Mouse (Mus musculus): ENCODE data around the gene Cd40lg. TPM values are rescaled to one million over a fixed set of nuclear protein-coding genes. Genes with fewer than 3 reads are reported as not detected.

Cd40lg gene
- not detected in 2 replicates for polyA plus RNA-seq (2014; fragmentation: Nextera tagmentation; extraction: Ambion mirVana)

GRCm38 (mm10) chrX:57211876-57212275 lies at the start of gene Cd40lg:
Cd40lg (plus strand) TSS chrX:57212143.
- DNase-seq (ENCODE audit: low spot score) (no peak), ATAC-seq (ENCODE audit: low read depth) (no peak)
- no peak within 1 kb of the TSS for H3K27ac ChIP-seq (replicated peaks; ENCODE audit: low read depth, low read length)
- no peak within 1 kb of the TSS for H3K4me2 ChIP-seq (ENCODE audit: low read depth, low read length)
- no peaks in the 10 kb centered on the region for H3K9me3 ChIP-seq (ENCODE audit: control insufficient read depth, low read length)
- WGBS, result 91% methylated on average over 9 of the region's 9 CpGs
- H3K36me3 ChIP-seq (ENCODE audit: control insufficient read depth, insufficient read depth, low read length), result no peaks in the 10 kb centered on the region
- no peaks in the 10 kb centered on the region for H3K4me1 ChIP-seq (ENCODE audit: control insufficient read depth, insufficient read depth, low read length)
- no peaks in the 10 kb centered on the region for H3K27me3 ChIP-seq (replicated peaks; ENCODE audit: control insufficient read depth, insufficient read depth, low read length)
- no peak within 1 kb of the TSS for H3K4me3 ChIP-seq (ENCODE audit: low read depth, low read length)
- no peak within 1 kb of the TSS for H3K9ac ChIP-seq (ENCODE audit: low read depth, low read length)

- WGBS, result 60% methylated on average over 1 of the region's 1 CpGs
- no peak overlapping the region for H3K4me2 ChIP-seq (ENCODE audit: low read depth, low read length)
- no peaks in the 10 kb centered on the region for H3K9me3 ChIP-seq (ENCODE audit: control insufficient read depth, low read length)
- H3K4me1 ChIP-seq (ENCODE audit: control insufficient read depth, insufficient read depth, low read length), result no peaks in the 10 kb centered on the region
- DNase-seq (ENCODE audit: low spot score) (no peak), ATAC-seq (ENCODE audit: low read depth) (no peak)
- no peak overlapping the region for H3K9ac ChIP-seq (ENCODE audit: low read depth, low read length)
- H3K27ac ChIP-seq (replicated peaks; ENCODE audit: low read depth, low read length), result no peak overlapping the region
- H3K36me3 ChIP-seq (ENCODE audit: control insufficient read depth, insufficient read depth, low read length), result no peaks in the 10 kb centered on the region
- no peaks in the 10 kb centered on the region for H3K27me3 ChIP-seq (replicated peaks; ENCODE audit: control insufficient read depth, insufficient read depth, low read length)
- H3K4me3 ChIP-seq (ENCODE audit: low read depth, low read length), result no peak overlapping the region
Measured at GRCm38 (mm10) chrX:57166549-57166948, 45.4 kb upstream of the Cd40lg start.

GRCm38 (mm10) chrX:57171269-57171668 lies 40.7 kb upstream of the Cd40lg start:
- Histone ChIP-seq H3K27me3 (replicated peaks; ENCODE audit: control insufficient read depth, insufficient read depth, low read length) (no peaks in the 10 kb centered on the region), H3K36me3 (ENCODE audit: control insufficient read depth, insufficient read depth, low read length) (no peaks in the 10 kb centered on the region), H3K9me3 (ENCODE audit: control insufficient read depth, low read length) (no peaks in the 10 kb centered on the region), H3K27ac (replicated peaks; ENCODE audit: low read depth, low read length) (no peak overlapping the region), H3K4me3 (ENCODE audit: low read depth, low read length) (no peak overlapping the region), H3K4me2 (ENCODE audit: low read depth, low read length) (no peak overlapping the region), H3K4me1 (ENCODE audit: control insufficient read depth, insufficient read depth, low read length) (no peaks in the 10 kb centered on the region), H3K9ac (ENCODE audit: low read depth, low read length) (no peak overlapping the region)
- ATAC-seq (ENCODE audit: low read depth) (no peak), DNase-seq (ENCODE audit: low spot score) (no peak)

DNA sequence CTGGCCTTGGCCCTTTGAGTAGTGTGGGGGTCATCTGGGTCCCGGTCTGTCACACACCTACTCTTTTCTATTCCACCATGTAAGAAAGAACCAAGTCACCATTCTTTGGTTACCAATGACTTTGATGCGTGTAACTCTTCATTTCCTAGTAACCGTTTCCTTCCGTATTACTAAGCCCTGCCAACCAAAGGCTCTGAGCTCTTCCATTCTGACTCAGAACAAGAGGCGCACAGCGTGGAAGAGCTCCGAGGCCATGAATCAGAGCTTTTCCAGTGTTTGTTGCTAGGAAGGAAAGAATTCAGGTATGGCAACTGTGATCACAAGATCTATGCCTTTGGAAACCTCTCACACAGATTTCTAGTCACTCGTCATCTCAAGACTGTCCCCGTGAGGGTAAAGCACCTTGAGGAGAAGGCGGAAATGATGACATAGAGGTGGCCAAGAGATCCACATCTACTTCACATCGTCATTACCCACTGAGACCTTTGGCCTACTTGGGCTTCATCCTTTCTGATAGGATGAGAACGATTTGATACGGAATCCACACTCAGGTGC lies 34.6 kb upstream of the Cd40lg start:
- Histone ChIP-seq H3K27me3 (replicated peaks; ENCODE audit: control insufficient read depth, insufficient read depth, low read length) (no peaks in the 10 kb centered on the region), H3K4me2 (ENCODE audit: low read depth, low read length) (no peak overlapping the region), H3K9me3 (ENCODE audit: control insufficient read depth, low read length) (no peaks in the 10 kb centered on the region), H3K4me3 (ENCODE audit: low read depth, low read length) (no peak overlapping the region), H3K4me1 (ENCODE audit: control insufficient read depth, insufficient read depth, low read length) (no peaks in the 10 kb centered on the region), H3K9ac (ENCODE audit: low read depth, low read length) (no peak overlapping the region), H3K27ac (replicated peaks; ENCODE audit: low read depth, low read length) (no peak overlapping the region), H3K36me3 (ENCODE audit: control insufficient read depth, insufficient read depth, low read length) (no peaks in the 10 kb centered on the region)
- DNase-seq (ENCODE audit: low spot score) (no peak), ATAC-seq (ENCODE audit: low read depth) (no peak)
- 91% methylated on average over 13 of the region's 13 CpGs for WGBS

- ATAC-seq (ENCODE audit: low read depth) (no peak), DNase-seq (ENCODE audit: low spot score) (no peak)
- Histone ChIP-seq H3K9me3 (ENCODE audit: control insufficient read depth, low read length) (no peaks in the 10 kb centered on the region), H3K27ac (replicated peaks; ENCODE audit: low read depth, low read length) (no peak overlapping the region), H3K9ac (ENCODE audit: low read depth, low read length) (no peak overlapping the region), H3K4me1 (ENCODE audit: control insufficient read depth, insufficient read depth, low read length) (no peaks in the 10 kb centered on the region), H3K36me3 (ENCODE audit: control insufficient read depth, insufficient read depth, low read length) (no peaks in the 10 kb centered on the region), H3K4me3 (ENCODE audit: low read depth, low read length) (no peak overlapping the region), H3K27me3 (replicated peaks; ENCODE audit: control insufficient read depth, insufficient read depth, low read length) (no peaks in the 10 kb centered on the region), H3K4me2 (ENCODE audit: low read depth, low read length) (no peak overlapping the region)
- WGBS, result 80% methylated on average over 2 of the region's 2 CpGs
Measured at GRCm38 (mm10) chrX:57182470-57182869, 29.5 kb upstream of the Cd40lg start.

DNA sequence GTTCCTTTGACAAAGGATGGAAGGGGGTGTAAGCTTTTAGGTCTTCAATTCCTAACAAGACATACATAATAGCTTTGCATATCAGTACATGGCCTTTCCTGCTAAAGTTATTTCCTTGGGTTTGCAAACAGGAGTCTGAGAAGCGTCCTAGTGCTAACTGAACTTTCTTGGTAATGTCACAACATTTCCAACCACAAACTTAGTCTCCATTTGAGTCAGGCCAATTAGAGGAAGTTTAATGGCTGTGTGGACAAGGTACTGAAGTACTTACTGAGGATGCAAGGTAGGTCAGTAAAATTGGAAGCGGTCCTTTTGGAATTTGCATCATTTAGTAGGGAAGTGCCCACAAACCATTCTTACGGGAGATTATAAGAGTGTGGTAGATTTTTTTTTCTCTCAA lies 28.6 kb upstream of the Cd40lg start:
- DNase-seq (ENCODE audit: low spot score) (no peak), ATAC-seq (ENCODE audit: low read depth) (no peak)
- H3K9ac ChIP-seq (ENCODE audit: low read depth, low read length), result no peak overlapping the region
- H3K27me3 ChIP-seq (replicated peaks; ENCODE audit: control insufficient read depth, insufficient read depth, low read length), result no peaks in the 10 kb centered on the region
- H3K36me3 ChIP-seq (ENCODE audit: control insufficient read depth, insufficient read depth, low read length), result no peaks in the 10 kb centered on the region
- no peaks in the 10 kb centered on the region for H3K9me3 ChIP-seq (ENCODE audit: control insufficient read depth, low read length)
- no peak overlapping the region for H3K27ac ChIP-seq (replicated peaks; ENCODE audit: low read depth, low read length)
- no peak overlapping the region for H3K4me3 ChIP-seq (ENCODE audit: low read depth, low read length)
- no peak overlapping the region for H3K4me2 ChIP-seq (ENCODE audit: low read depth, low read length)
- H3K4me1 ChIP-seq (ENCODE audit: control insufficient read depth, insufficient read depth, low read length), result no peaks in the 10 kb centered on the region
- 90% methylated on average over 3 of the region's 3 CpGs for WGBS

DNA sequence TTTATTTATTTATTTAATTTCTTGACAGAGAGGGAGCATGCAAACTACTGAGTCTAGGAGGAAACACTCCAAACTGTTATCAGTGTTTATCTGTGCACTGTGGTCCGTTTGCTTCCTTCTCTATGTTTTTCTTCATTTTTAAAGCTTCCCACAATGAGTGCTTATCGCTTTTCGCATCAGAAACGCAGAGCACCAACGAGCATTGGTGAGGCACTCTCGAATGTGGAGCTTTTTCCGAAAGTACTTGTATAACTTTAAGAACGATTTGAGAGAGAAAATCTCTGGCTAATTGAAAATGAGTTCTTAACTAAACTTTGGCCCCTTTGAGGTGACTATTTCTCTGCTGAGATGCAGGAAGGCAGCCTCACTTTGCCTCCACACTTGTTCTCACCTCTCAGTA lies 24.6 kb upstream of the Cd40lg start:
- Histone ChIP-seq H3K4me1 (ENCODE audit: control insufficient read depth, insufficient read depth, low read length) (no peaks in the 10 kb centered on the region), H3K4me3 (ENCODE audit: low read depth, low read length) (no peak overlapping the region), H3K9ac (ENCODE audit: low read depth, low read length) (no peak overlapping the region), H3K27ac (replicated peaks; ENCODE audit: low read depth, low read length) (no peak overlapping the region), H3K27me3 (replicated peaks; ENCODE audit: control insufficient read depth, insufficient read depth, low read length) (no peaks in the 10 kb centered on the region), H3K4me2 (ENCODE audit: low read depth, low read length) (no peak overlapping the region), H3K9me3 (ENCODE audit: control insufficient read depth, low read length) (no peaks in the 10 kb centered on the region), H3K36me3 (ENCODE audit: control insufficient read depth, insufficient read depth, low read length) (no peaks in the 10 kb centered on the region)
- ATAC-seq (ENCODE audit: low read depth) (no peak), DNase-seq (ENCODE audit: low spot score) (no peak)
- 81% methylated on average over 8 of the region's 8 CpGs for WGBS

- H3K4me1 ChIP-seq (ENCODE audit: control insufficient read depth, insufficient read depth, low read length), result no peaks in the 10 kb centered on the region
- no peaks in the 10 kb centered on the region for H3K27me3 ChIP-seq (replicated peaks; ENCODE audit: control insufficient read depth, insufficient read depth, low read length)
- no peaks in the 10 kb centered on the region for H3K9me3 ChIP-seq (ENCODE audit: control insufficient read depth, low read length)
- no peaks in the 10 kb centered on the region for H3K36me3 ChIP-seq (ENCODE audit: control insufficient read depth, insufficient read depth, low read length)
- ATAC-seq (ENCODE audit: low read depth) (no peak), DNase-seq (ENCODE audit: low spot score) (no peak)
- no peak overlapping the region for H3K4me2 ChIP-seq (ENCODE audit: low read depth, low read length)
- no peak overlapping the region for H3K4me3 ChIP-seq (ENCODE audit: low read depth, low read length)
- WGBS, result 74% methylated on average over 5 of the region's 5 CpGs
- no peak overlapping the region for H3K9ac ChIP-seq (ENCODE audit: low read depth, low read length)
- no peak overlapping the region for H3K27ac ChIP-seq (replicated peaks; ENCODE audit: low read depth, low read length)
Measured at GRCm38 (mm10) chrX:57189335-57189734, 22.6 kb upstream of the Cd40lg start.

DNA sequence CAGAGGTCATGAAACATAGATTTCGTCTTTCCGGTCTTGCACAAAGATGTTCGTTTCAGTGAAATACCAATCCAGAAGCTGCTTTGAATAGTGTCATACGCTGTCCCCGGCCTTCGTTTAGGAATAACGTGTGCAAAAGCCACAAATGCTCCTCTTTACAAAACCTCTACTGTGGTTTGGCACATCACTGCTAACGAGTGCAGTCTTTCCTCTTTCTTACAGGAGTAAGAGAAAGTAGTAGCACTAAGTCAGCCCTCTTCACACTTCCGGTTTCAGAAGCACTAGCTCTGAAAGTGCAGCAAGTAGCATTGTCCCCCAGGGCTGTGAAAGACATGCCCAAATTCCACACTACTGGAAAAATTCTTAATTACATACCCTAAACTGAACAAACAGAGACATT lies 15.6 kb upstream of the Cd40lg start:
- no peaks in the 10 kb centered on the region for H3K36me3 ChIP-seq (ENCODE audit: control insufficient read depth, insufficient read depth, low read length)
- no peaks in the 10 kb centered on the region for H3K9me3 ChIP-seq (ENCODE audit: control insufficient read depth, low read length)
- WGBS, result 82% methylated on average over 9 of the region's 9 CpGs
- no peak for ATAC-seq (ENCODE audit: low read depth)
- no peak for DNase-seq (ENCODE audit: low spot score)
- H3K27ac ChIP-seq (replicated peaks; ENCODE audit: low read depth, low read length), result no peak overlapping the region
- no peak overlapping the region for H3K9ac ChIP-seq (ENCODE audit: low read depth, low read length)
- H3K27me3 ChIP-seq (replicated peaks; ENCODE audit: control insufficient read depth, insufficient read depth, low read length), result no peaks in the 10 kb centered on the region
- H3K4me3 ChIP-seq (ENCODE audit: low read depth, low read length), result no peak overlapping the region
- no peaks in the 10 kb centered on the region for H3K4me1 ChIP-seq (ENCODE audit: control insufficient read depth, insufficient read depth, low read length)
- H3K4me2 ChIP-seq (ENCODE audit: low read depth, low read length), result no peak overlapping the region

Data from embryonic facial prominence, embryonic 14.5 days (tissue).